Mouse (Mus musculus) left cerebral cortex, adult 2 months (tissue): ENCODE results near the gene Rybp. TPM values are rescaled to one million over a fixed set of nuclear protein-coding genes. Genes with fewer than 3 reads are reported as not detected.

Experiments
- DNase-seq, 2 experiments: peaks; one replicate each; pipeline ENCODE4 v3.0.0; 2021 to 2022; ENCODE audit warnings: low spot score in 2 of 2, mixed read lengths in 1 of 2; ENCODE audit errors: extremely low spot score in 1 of 2
- H3K27ac ChIP-seq: fragments of 200-600 bp; 2 replicates; pipeline ENCODE4 v1.8.1; 2022
- H3K4me3 ChIP-seq: fragments of 200-600 bp; 2 replicates; pipeline ENCODE4 v1.8.1; 2022
- CTCF ChIP-seq: fragments of 200-600 bp; IDR thresholded peaks from 2 replicates; pipeline ENCODE4 v1.8.1; 2022; ENCODE audit warnings: antibody characterized with exemption, mild to moderate bottlenecking, moderate library complexity
- intact Hi-C: fragments of 180-260 bp; cut with DNase I; formaldehyde crosslinking; loops from one replicate; pipeline ENCODE4 v1.15.1; 2025
- total RNA-seq, 2 experiments: library from RNA; stranded (reverse); gene quantifications; 2 replicates each; pipeline ENCODE4 v1.2.3; 2021

Gene Rybp
- total RNA-seq, 2 experiments from 2014 or later, result 46.2 to 56.4 TPM

GRCm38 (mm10) chr6:100285985-100286572, 1.2 kb downstream of the Rybp start:
- Histone ChIP-seq H3K27ac (peak overlapping the region; percentile 72), H3K4me3 (peak overlapping the region; percentile 71)
- intact Hi-C loops, result loop anchor here (2.0 to 10.0 kb wide), 8 partner anchors 79 to 591 kb away; partner anchors contain the start of gene Gpr27
- no peak for DNase-seq
- no peak for TF ChIP-seq CTCF

- no peak for DNase-seq
- H3K4me3 ChIP-seq, result no peak overlapping the region
- intact Hi-C loops, result loop anchor here (5.0 kb wide), 1 partner anchor 363 kb away; no protein-coding TSS in a partner anchor
- no peak for TF ChIP-seq CTCF
- no peak overlapping the region for H3K27ac ChIP-seq
Observed at GRCm38 (mm10) chr6:100278841-100279240, 8.4 kb downstream of the Rybp start.

- intact Hi-C loops, result loop anchor here (5.0 kb wide), 1 partner anchor 366 kb away; no protein-coding TSS in a partner anchor
- TF ChIP-seq CTCF, result no peak
- Histone ChIP-seq H3K27ac (no peak overlapping the region), H3K4me3 (no peak overlapping the region)
- no peak for DNase-seq
Observed at GRCm38 (mm10) chr6:100276344-100276743, 10.9 kb downstream of the Rybp start.

- Histone ChIP-seq H3K27ac (no peak overlapping the region), H3K4me3 (no peak overlapping the region)
- intact Hi-C loops, result loop anchor here (5.0 kb wide), 1 partner anchor 367 kb away; no protein-coding TSS in a partner anchor
- no peak for TF ChIP-seq CTCF
- DNase-seq, result no peak
Observed at GRCm38 (mm10) chr6:100275643-100276042, 11.6 kb downstream of the Rybp start.

- intact Hi-C loops, result no loop called here
- Histone ChIP-seq H3K4me3 (no peak overlapping the region), H3K27ac (no peak overlapping the region)
- DNase-seq, result no peak
- no peak for TF ChIP-seq CTCF
Observed at GRCm38 (mm10) chr6:100273556-100273955, 13.7 kb downstream of the Rybp start.

GRCm38 (mm10) chr6:100271992-100272391, 15.3 kb downstream of the Rybp start:
- intact Hi-C loops, result no loop called here
- DNase-seq, result no peak
- no peak for TF ChIP-seq CTCF
- H3K27ac ChIP-seq, result no peak overlapping the region
- H3K4me3 ChIP-seq, result no peak overlapping the region

- intact Hi-C loops, result no loop called here
- no peak for TF ChIP-seq CTCF
- H3K27ac ChIP-seq, result no peak overlapping the region
- no peak overlapping the region for H3K4me3 ChIP-seq
- no peak for DNase-seq
Observed at GRCm38 (mm10) chr6:100270765-100271164, 16.5 kb downstream of the Rybp start.

GRCm38 (mm10) chr6:100259607-100260006, 27.7 kb downstream of the Rybp start:
- Histone ChIP-seq H3K4me3 (no peak overlapping the region), H3K27ac (no peak overlapping the region)
- no peak for DNase-seq
- no peak for TF ChIP-seq CTCF
- intact Hi-C loops, result no loop called here

- H3K4me3 ChIP-seq, result no peak overlapping the region
- intact Hi-C loops, result no loop called here
- no peak overlapping the region for H3K27ac ChIP-seq
- TF ChIP-seq CTCF, result no peak
- no peak for DNase-seq
Observed at GRCm38 (mm10) chr6:100258278-100258677, 29.0 kb downstream of the Rybp start.

GRCm38 (mm10) chr6:100255411-100255810, 31.9 kb downstream of the Rybp start:
- no peak for DNase-seq
- intact Hi-C loops, result no loop called here
- TF ChIP-seq CTCF, result no peak
- H3K27ac ChIP-seq, result no peak overlapping the region
- H3K4me3 ChIP-seq, result no peak overlapping the region

GRCm38 (mm10) chr6:100254671-100255070, 32.6 kb downstream of the Rybp start:
- intact Hi-C loops, result no loop called here
- no peak overlapping the region for H3K27ac ChIP-seq
- H3K4me3 ChIP-seq, result no peak overlapping the region
- DNase-seq, result no peak
- TF ChIP-seq CTCF, result no peak

- no peak for DNase-seq
- Histone ChIP-seq H3K27ac (no peak overlapping the region), H3K4me3 (no peak overlapping the region)
- no peak for TF ChIP-seq CTCF
- intact Hi-C loops, result no loop called here
Observed at GRCm38 (mm10) chr6:100244474-100244873, 42.8 kb downstream of the Rybp start.

- no peak for DNase-seq
- Histone ChIP-seq H3K4me3 (no peak overlapping the region), H3K27ac (no peak overlapping the region)
- intact Hi-C loops, result no loop called here
- no peak for TF ChIP-seq CTCF
Observed at GRCm38 (mm10) chr6:100235036-100235435, 52.2 kb downstream of the Rybp start.
